Mouse (Mus musculus) forebrain, embryonic 16.5 days (tissue): ENCODE data around the gene Tgfb2. TPM values are rescaled to one million over a fixed set of nuclear protein-coding genes. Genes with fewer than 3 reads are reported as not detected.

Experiments used
- ATAC-seq: fragments of 200-750 bp; cut with Nextera tagmentation; 2 replicates; pipeline ENCODE4 v1.8.0; 2017; ENCODE audit warnings: mild to moderate bottlenecking, moderate library complexity
- H3K27ac ChIP-seq: fragments of 300-500 bp; sonication (generic); 2 replicates; pipeline ENCODE4 v1.5.1; 2014; ENCODE audit warnings: low read length, control low read depth
- H3K27me3 ChIP-seq: fragments of 300-500 bp; sonication (generic); replicated peaks from 2 replicates; pipeline ENCODE4 v1.6.1; 2014; ENCODE audit warnings: low read length; ENCODE audit not compliant: control insufficient read depth, insufficient read depth
- H3K36me3 ChIP-seq: fragments of 300-500 bp; sonication (generic); 2 replicates; pipeline ENCODE4 v1.6.1; 2014; ENCODE audit not compliant: control insufficient read depth, insufficient read depth
- H3K4me1 ChIP-seq: fragments of 300-500 bp; sonication (generic); replicated peaks from 2 replicates; pipeline ENCODE4 v1.6.1; 2014; ENCODE audit warnings: low read length; ENCODE audit not compliant: control insufficient read depth, insufficient read depth
- H3K4me2 ChIP-seq: fragments of 300-500 bp; sonication (generic); 2 replicates; pipeline ENCODE4 v1.6.1; 2014; ENCODE audit warnings: mild to moderate bottlenecking, low read length, control low read depth
- H3K4me3 ChIP-seq: fragments of 300-500 bp; sonication (generic); replicated peaks from 2 replicates; pipeline ENCODE4 v1.5.1; 2014; ENCODE audit warnings: mild to moderate bottlenecking, low read length, control low read depth
- H3K9ac ChIP-seq: fragments of 300-500 bp; sonication (generic); replicated peaks from 2 replicates; pipeline ENCODE4 v1.6.1; 2014; ENCODE audit warnings: low read depth, low read length, control low read depth
- H3K9me3 ChIP-seq: fragments of 300-500 bp; sonication (generic); 2 replicates; pipeline ENCODE4 v1.6.1; 2016; ENCODE audit warnings: low read length; ENCODE audit not compliant: control insufficient read depth
- WGBS: fragments of 180-500 bp; shearing (Covaris S2); extraction: QIAGEN DNeasy Blood & Tissue Kit; methylation state at CpG from one replicate; pipeline ENCODE4 v1.1.7; 2014; 5-methylcytosine and 5-hydroxymethylcytosine counted together
- polyA plus RNA-seq: library from polyadenylated mRNA; unstranded; fragments of >200 nt; fragmentation: Nextera tagmentation; extraction: Ambion mirVana; gene quantifications from 2 replicates; pipeline ENCODE4 v1.2.1, GENCODE M21; 2015

The Tgfb2 gene
- polyA plus RNA-seq, 1 experiment from 2014 or later = 21.4 TPM

DNA sequence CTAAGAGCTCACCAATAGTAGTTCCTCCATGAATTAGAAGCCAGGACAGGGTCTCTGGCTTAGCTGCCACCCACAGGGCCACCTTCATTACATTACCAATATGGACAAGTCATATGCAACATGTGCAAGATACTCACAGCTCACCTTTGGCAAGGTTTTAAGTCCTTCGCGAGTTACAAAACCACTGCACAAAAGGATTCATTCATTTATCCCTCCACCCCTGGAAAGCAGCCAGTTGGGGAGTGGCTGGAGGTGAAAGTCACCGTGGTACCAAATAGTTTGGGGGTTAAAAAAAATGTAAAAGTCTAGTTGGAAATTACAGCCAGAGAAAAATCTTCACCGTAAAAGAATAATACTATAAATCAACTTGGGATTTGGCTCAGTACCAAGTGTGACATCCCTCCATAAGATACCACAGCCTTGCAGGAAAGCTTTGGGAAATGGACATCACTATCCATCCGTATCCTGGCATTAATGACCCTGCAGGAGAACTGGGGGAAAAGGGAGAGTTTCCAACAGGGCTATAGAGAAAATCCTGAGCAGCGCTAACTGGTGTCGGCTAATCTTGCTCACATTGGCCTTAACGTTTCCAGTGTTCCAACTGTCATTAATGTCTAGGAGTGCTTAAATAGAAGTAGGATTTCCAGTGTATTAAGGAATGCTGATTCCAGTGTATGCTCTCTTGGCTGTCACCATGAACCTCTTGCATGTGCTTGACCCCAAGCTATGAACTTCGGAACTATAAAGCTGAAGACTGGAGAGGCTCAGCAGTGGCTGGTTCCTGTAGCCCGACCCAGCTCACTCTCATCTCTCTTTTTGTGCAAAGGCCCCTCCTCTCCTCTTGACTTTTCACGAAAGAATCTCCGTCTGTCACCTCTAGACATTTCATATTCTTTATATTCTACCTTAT lies 68.2 kb downstream of the Tgfb2 start:
- no peak for ATAC-seq
- Histone ChIP-seq H3K4me2 (no peak overlapping the region), H3K4me3 (no peak overlapping the region), H3K9me3 (no peaks in the 10 kb centered on the region), H3K27ac (no peak overlapping the region), H3K27me3 (no peaks in the 10 kb centered on the region), H3K4me1 (peaks cover 7% of the 10 kb centered on the region), H3K9ac (no peak overlapping the region), H3K36me3 (no peaks in the 10 kb centered on the region)
- WGBS = 71% methylated on average over 12 of the region's 12 CpGs

DNA sequence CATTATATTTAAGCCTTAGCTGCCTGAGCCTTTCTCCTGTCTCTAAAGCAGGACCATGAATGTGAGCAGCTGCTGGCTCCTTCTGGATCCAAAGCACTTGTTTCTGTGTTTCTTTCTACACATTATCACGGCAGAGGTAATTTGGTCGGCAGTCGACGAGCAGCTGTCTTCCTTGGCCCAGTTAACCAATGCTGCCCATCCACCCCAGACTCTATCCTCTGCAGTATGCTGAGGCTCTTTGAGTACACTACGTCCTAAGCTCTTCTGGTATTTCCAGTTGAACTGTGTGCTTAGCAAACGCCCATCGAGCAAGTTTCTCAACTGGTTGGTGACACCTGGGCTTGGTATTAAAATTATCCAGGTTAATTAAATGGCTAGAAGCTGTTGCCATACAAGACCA lies 70.7 kb downstream of the Tgfb2 start:
- ATAC-seq = peak; percentile 50; the same call in 1 of the 2 replicates

DNA sequence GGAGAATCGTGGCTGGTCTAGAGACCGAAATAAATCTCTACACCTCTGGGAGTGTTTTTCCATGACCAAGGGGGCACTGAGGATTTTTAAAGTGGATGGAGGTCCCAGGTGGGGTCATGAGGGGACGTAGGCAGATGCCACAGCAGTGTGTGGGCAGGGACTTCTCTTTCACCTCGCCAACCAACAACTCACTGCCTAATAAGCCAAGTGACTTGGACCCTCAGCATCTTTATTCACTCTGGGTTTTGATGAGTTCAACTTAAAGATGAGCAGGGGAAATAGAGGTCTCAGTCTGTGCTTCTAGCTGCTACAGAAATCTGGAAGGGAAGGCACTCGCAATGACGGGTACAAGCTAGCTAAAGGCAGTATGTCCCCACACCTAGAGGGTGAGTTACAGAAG lies 74.3 kb downstream of the Tgfb2 start:
- Histone ChIP-seq H3K4me2 (no peak overlapping the region), H3K27me3 (no peaks in the 10 kb centered on the region), H3K4me1 (peaks cover 4% of the 10 kb centered on the region; the same call in 1 of the 2 replicates), H3K27ac (no peak overlapping the region), H3K4me3 (no peak overlapping the region), H3K9ac (no peak overlapping the region), H3K36me3 (no peaks in the 10 kb centered on the region), H3K9me3 (no peaks in the 10 kb centered on the region)
- ATAC-seq = no peak
- 90% methylated on average over 6 of the region's 6 CpGs for WGBS

More for the DNA sequence above, 70.7 kb downstream of the Tgfb2 start:
- WGBS = 38% methylated on average over 7 of the region's 7 CpGs
- H3K4me1 ChIP-seq = peaks cover 4% of the 10 kb centered on the region; the same call in 1 of the 2 replicates
- H3K4me3 ChIP-seq = no peak overlapping the region
- H3K27ac ChIP-seq = no peak overlapping the region
- H3K36me3 ChIP-seq = no peaks in the 10 kb centered on the region
- H3K27me3 ChIP-seq = no peaks in the 10 kb centered on the region
- no peak overlapping the region for H3K4me2 ChIP-seq
- H3K9me3 ChIP-seq = no peaks in the 10 kb centered on the region
- H3K9ac ChIP-seq = no peak overlapping the region

DNA sequence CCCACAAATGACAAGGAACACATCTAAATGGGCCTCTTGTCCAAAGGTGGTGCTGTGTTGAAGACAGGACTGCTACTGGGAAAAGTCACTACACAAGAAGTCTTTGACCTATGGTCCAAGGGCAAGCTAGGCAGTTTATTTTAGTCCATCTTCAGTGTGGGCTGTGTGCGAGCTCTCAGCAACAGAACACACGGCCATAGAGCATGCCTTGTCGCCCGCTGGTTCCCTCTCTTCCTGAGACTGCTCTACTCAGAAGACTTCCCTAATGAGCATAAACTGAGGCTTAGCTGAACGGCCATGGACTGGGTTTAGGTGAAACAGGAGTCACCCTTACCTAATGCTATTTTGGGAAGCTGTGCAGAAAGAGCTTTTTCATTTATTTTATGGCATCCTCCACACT lies 74.8 kb downstream of the Tgfb2 start:
- Histone ChIP-seq H3K36me3 (no peaks in the 10 kb centered on the region), H3K4me1 (peaks cover 4% of the 10 kb centered on the region; the same call in 1 of the 2 replicates), H3K4me2 (no peak overlapping the region), H3K9me3 (no peaks in the 10 kb centered on the region), H3K4me3 (no peak overlapping the region), H3K27ac (no peak overlapping the region), H3K27me3 (no peaks in the 10 kb centered on the region), H3K9ac (no peak overlapping the region)
- no peak for ATAC-seq
- WGBS = 86% methylated on average over 5 of the region's 5 CpGs

DNA sequence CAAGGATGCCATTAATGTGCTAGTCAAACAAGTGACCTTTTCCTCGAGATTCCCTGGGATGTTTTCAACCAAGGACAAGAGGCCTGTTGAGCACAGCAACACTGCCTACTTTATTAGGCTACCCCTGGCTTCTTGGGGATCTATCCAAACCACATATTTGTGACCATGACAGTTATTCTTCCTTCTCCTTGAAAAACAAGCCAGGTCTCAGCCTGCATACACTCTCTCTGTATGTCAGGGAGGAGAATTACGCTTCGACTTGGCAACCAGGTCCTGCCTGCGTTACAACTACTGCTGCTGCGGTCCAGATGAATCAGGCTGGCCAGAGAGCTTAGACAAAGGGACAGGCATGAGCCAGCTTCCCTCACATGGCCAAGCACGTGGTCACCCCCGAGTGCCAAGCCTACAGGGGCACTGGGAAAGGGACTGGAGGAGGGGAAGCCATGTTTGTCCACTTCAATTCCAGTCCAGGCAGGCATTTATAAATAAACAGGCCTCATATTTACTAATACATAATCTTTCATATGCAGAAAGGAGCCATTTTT lies 78.3 kb downstream of the Tgfb2 start:
- H3K27me3 ChIP-seq = no peaks in the 10 kb centered on the region
- no peak overlapping the region for H3K4me2 ChIP-seq
- 83% methylated on average over 7 of the region's 7 CpGs for WGBS
- H3K4me3 ChIP-seq = no peak overlapping the region
- H3K9ac ChIP-seq = no peak overlapping the region
- H3K36me3 ChIP-seq = no peaks in the 10 kb centered on the region
- H3K4me1 ChIP-seq = 0 out of 2 replicates have a peak, but pooled peaks cover 3% of the 10 kb centered on the region
- ATAC-seq = peak; percentile 61; the same call in 1 of the 2 replicates
- no peak overlapping the region for H3K27ac ChIP-seq
- no peaks in the 10 kb centered on the region for H3K9me3 ChIP-seq

DNA sequence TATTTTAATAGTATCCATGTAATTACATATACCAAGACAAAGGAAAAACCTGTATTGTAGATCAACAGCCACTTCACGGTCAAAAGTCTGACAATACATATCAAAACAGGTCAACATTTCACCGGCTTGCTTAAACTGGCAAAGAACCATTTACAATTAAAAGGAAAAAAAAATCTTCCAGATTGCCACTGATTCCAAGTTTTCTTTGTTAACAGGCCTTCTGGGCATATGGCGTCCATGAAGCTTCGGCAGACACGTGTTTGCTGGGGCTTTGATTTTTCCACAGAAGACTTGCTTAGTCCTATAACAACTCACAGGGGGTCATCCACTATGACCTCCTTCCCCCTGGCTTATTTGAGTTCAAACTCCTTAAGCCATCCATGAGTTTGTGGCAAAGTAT lies 81.3 kb downstream of the Tgfb2 start:
- no peaks in the 10 kb centered on the region for H3K36me3 ChIP-seq
- no peaks in the 10 kb centered on the region for H3K27me3 ChIP-seq
- no peaks in the 10 kb centered on the region for H3K9me3 ChIP-seq
- H3K4me2 ChIP-seq = no peak overlapping the region
- no peak overlapping the region for H3K4me3 ChIP-seq
- H3K4me1 ChIP-seq = 0 out of 2 replicates have a peak, but pooled peaks cover 3% of the 10 kb centered on the region
- no peak overlapping the region for H3K9ac ChIP-seq
- WGBS = 31% methylated on average over 5 of the region's 5 CpGs
- peak; percentile 40; the same call in 1 of the 2 replicates for ATAC-seq
- H3K27ac ChIP-seq = peak overlapping the region; percentile 4; the same call in 1 of the 2 replicates

DNA sequence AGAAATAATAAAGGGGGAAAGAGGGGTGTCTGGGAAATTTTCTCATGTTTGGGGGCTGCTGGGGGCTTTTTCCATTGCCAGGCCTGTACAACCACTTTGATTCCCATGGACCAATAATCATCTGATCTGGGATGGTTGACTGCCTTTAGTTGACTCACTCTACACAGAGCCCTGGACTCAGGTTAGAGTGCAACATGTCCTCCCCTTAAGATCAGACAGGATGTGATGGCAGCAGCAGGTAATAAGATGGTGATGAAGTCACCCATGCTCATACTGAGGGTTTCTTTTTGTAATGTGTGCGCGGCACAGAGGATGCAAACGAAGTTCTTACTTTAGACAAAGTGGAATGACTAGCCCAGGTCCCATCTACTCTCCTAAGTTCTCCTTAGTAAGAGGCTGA lies 84.0 kb downstream of the Tgfb2 start:
- no peak for ATAC-seq
- Histone ChIP-seq H3K4me3 (no peak overlapping the region), H3K27ac (no peak overlapping the region), H3K9ac (no peak overlapping the region), H3K27me3 (no peaks in the 10 kb centered on the region), H3K36me3 (no peaks in the 10 kb centered on the region), H3K9me3 (no peaks in the 10 kb centered on the region), H3K4me2 (no peak overlapping the region), H3K4me1 (0 out of 2 replicates have a peak, but pooled peaks cover 3% of the 10 kb centered on the region)
- WGBS = 96% methylated on average over 3 of the region's 3 CpGs

DNA sequence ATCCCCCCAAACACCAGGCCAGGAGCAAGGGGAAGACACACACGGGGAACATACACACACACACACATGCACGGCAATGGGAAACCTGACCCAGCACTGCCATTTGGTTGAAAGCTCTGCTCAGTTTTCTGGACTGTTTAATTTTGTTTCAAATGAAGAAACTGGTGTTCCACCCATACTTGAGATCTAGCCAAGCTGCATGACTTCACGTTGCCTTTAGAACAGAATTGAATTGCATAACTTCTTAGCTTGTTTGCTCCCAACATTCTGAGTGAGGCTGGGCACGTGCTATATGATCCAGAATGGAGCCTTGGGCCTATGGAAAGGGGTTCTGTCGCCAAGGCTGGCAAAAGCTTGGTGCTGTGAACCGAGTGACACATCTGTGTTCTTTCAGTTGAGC lies 87.5 kb downstream of the Tgfb2 start:
- Histone ChIP-seq H3K27me3 (no peaks in the 10 kb centered on the region), H3K9ac (no peak overlapping the region), H3K4me3 (no peak overlapping the region), H3K9me3 (no peaks in the 10 kb centered on the region), H3K27ac (no peak overlapping the region), H3K4me2 (no peak overlapping the region), H3K4me1 (no peaks in the 10 kb centered on the region), H3K36me3 (no peaks in the 10 kb centered on the region)
- WGBS = 83% methylated on average over 6 of the region's 6 CpGs
- ATAC-seq = no peak

DNA sequence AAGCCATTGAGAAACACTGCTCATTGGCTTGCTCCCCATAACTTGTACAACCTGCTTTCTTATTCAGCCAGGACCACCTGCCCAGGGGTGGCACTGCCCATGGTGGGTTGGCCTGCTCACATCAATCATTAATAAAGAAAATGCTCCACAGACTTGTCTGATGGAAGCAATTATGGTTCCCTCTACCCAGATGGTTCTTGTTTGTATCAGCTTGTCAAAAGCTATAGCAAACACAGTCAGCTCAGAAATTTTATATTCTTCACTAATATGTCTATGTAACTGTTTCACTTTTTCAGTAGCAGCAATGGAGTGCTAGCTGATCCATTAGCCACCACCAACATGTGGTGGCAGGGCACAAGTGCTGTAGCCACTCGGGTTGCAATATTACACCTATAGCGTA lies 94.4 kb downstream of the Tgfb2 start:
- no peaks in the 10 kb centered on the region for H3K9me3 ChIP-seq
- H3K9ac ChIP-seq = no peak overlapping the region
- no peak overlapping the region for H3K4me2 ChIP-seq
- H3K4me3 ChIP-seq = no peak overlapping the region
- no peak overlapping the region for H3K27ac ChIP-seq
- H3K27me3 ChIP-seq = no peaks in the 10 kb centered on the region
- WGBS = 90% methylated on average over 2 of the region's 2 CpGs
- H3K36me3 ChIP-seq = no peaks in the 10 kb centered on the region
- peaks cover 9% of the 10 kb centered on the region for H3K4me1 ChIP-seq
- ATAC-seq = no peak
